Mouse (Mus musculus) CD8-positive naive resting alpha-beta T cell, adult 2 months (primary cell): Measurements from ENCODE around the gene Tmem202.
A peak's percentile ranks its signal among the peaks of the same experiment; 100 is the strongest.

Experiments
- DNase-seq, 2 experiments: peaks; one replicate each; pipeline ENCODE4 v3.0.0; 2022; ENCODE audit warnings: low read depth in 2 of 2, low spot score in 2 of 2

The Tmem202 gene

GRCm38 (mm10) chr9:59533889-59534288 is 5.8 kb downstream of the Tmem202 start:
- no peak for DNase-seq

- no peak for DNase-seq
Observed at GRCm38 (mm10) chr9:59533422-59533821, 6.2 kb downstream of the Tmem202 start.

GRCm38 (mm10) chr9:59531645-59532044 is 8.0 kb downstream of the Tmem202 start:
- DNase-seq: no peak

GRCm38 (mm10) chr9:59528274-59528673 is 11.4 kb downstream of the Tmem202 start:
- no peak for DNase-seq

- no peak for DNase-seq
Observed at GRCm38 (mm10) chr9:59527580-59527979, 12.1 kb downstream of the Tmem202 start.

GRCm38 (mm10) chr9:59526727-59527126 is 12.9 kb downstream of the Tmem202 start:
- no peak for DNase-seq

- DNase-seq: no peak
Observed at GRCm38 (mm10) chr9:59522906-59523305, 16.7 kb downstream of the Tmem202 start.

- DNase-seq: no peak
Observed at GRCm38 (mm10) chr9:59519396-59519795, 20.3 kb downstream of the Tmem202 start.

GRCm38 (mm10) chr9:59518976-59519375 is 20.7 kb downstream of the Tmem202 start:
- no peak for DNase-seq

- peak; percentile 13 to 19 for DNase-seq
Observed at GRCm38 (mm10) chr9:59517127-59517526, 22.5 kb downstream of the Tmem202 start.

GRCm38 (mm10) chr9:59515069-59515468 is 24.6 kb downstream of the Tmem202 start:
- no peak for DNase-seq

- no peak for DNase-seq
Observed at GRCm38 (mm10) chr9:59512381-59512780, 27.3 kb downstream of the Tmem202 start.

GRCm38 (mm10) chr9:59508146-59508545 is 31.5 kb downstream of the Tmem202 start:
- DNase-seq: no peak

- DNase-seq: no peak
Observed at GRCm38 (mm10) chr9:59487331-59487730, 52.3 kb downstream of the Tmem202 start.

GRCm38 (mm10) chr9:59486549-59487065 is 53.0 kb downstream of the Tmem202 start, which contains the start of gene Arih1:
Gene Arih1 (minus strand): TSS chr9:59486618.
- DNase-seq: peak; percentile 99

- no peak for DNase-seq
Observed at GRCm38 (mm10) chr9:59486076-59486518, 53.5 kb downstream of the Tmem202 start.

- peak; percentile 47 for DNase-seq
Observed at GRCm38 (mm10) chr9:59485511-59486075, 54.1 kb downstream of the Tmem202 start.

GRCm38 (mm10) chr9:59484760-59485159 is 54.9 kb downstream of the Tmem202 start:
- no peak for DNase-seq

- peak; percentile 40 to 62 for DNase-seq
Observed at GRCm38 (mm10) chr9:59482419-59482818, 57.2 kb downstream of the Tmem202 start.

- DNase-seq: no peak
Observed at GRCm38 (mm10) chr9:59476617-59477016, 63.0 kb downstream of the Tmem202 start.

- DNase-seq: no peak
Observed at GRCm38 (mm10) chr9:59474838-59475237, 64.8 kb downstream of the Tmem202 start.

GRCm38 (mm10) chr9:59473171-59473570 is 66.5 kb downstream of the Tmem202 start:
- no peak for DNase-seq

- no peak for DNase-seq
Observed at GRCm38 (mm10) chr9:59469446-59469845, 70.2 kb downstream of the Tmem202 start.
